Mouse (Mus musculus): ENCODE results near the gene Gm29582. TPM values are rescaled to one million over a fixed set of nuclear protein-coding genes. Genes with fewer than 3 reads are reported as not detected.
"Not testable (repeated sequence)": the region's sequence is repeated elsewhere in the genome, so short reads cannot be mapped to it uniquely, and the experiment has no call there.

Gm29582 gene
- not detected in 2 replicates for total RNA-seq (2014; rRNA removed; ENCODE audit: low replicate concordance)
- polyA plus RNA-seq (2015; fragmentation: Nextera tagmentation; extraction: Ambion mirVana) = not detected in 2 replicates

DNA sequence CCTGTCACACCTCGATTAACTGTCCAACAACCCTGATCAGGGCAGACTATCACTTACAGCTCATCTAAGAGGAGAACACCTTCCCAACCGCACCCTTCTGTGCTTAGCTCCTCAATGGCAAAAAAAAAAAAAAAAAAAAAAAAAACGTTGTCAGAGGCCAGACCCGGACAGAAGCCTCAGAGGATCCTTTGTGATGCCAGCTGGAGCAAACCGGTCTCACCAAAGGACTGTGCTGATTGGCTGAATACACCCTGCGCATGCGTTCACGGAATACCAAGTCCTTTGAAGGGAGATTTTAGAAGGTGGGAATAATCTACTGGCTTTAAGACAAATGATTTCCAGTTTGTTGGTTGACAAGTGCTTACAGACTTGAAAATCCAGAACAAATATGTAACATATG, at the start of gene Gm29582:
Gene Gm29582 (minus strand): TSS at position 101 of the 400 bp plus-strand sequence.
- no CpG with 5 or more reads among the region's 8 CpGs for WGBS
- not testable (repeated sequence) for DNase-seq (ENCODE audit: low spot score); H3K27me3 ChIP-seq (ENCODE audit: control insufficient read depth, insufficient read depth, low read length)

More for the DNA sequence above, at the start of gene Gm29582:
- not testable (repeated sequence) for H3K9ac ChIP-seq (replicated peaks; ENCODE audit: low read depth, low read length); ATAC-seq (ENCODE audit: insufficient read depth, low read depth); H3K4me2 ChIP-seq (ENCODE audit: low read depth, low read length); H3K4me3 ChIP-seq (ENCODE audit: low read depth, low read length); H3K9me3 ChIP-seq (replicated peaks; ENCODE audit: control insufficient read depth, low read length); H3K27ac ChIP-seq (ENCODE audit: low read depth); H3K4me1 ChIP-seq (ENCODE audit: control insufficient read depth, insufficient read depth); H3K36me3 ChIP-seq (replicated peaks; ENCODE audit: control insufficient read depth, insufficient read depth, low read length)
